Mouse (Mus musculus) kidney, adult 2 months (tissue): Measurements from ENCODE around the gene Abhd14a.

ENCODE experiments used
- CTCF ChIP-seq: fragments of 200-500 bp; conservative IDR thresholded peaks from 2 replicates; pipeline ENCODE4 v1.5.1; 2011; ENCODE audit warnings: low read depth, mild to moderate bottlenecking, control low read depth, low read length, moderate library complexity, mixed read lengths; ENCODE audit not compliant: insufficient read depth, insufficient read length
- POLR2A ChIP-seq: fragments of 200-500 bp; IDR thresholded peaks from one replicate; pipeline ENCODE4 v1.6.1; 2011; ENCODE audit warnings: low read depth, low read length, control low read depth

- TF ChIP-seq CTCF (no peak), POLR2A (no peak)
Observed at GRCm38 (mm10) chr9:106402149-106402548, 45.3 kb downstream of the Abhd14a start.
